Mouse (Mus musculus): ENCODE data around the gene Clec4n. TPM values are rescaled to one million over a fixed set of nuclear protein-coding genes. Genes with fewer than 3 reads are reported as not detected.
"Not testable (repeated sequence)": the region's sequence is repeated elsewhere in the genome, so short reads cannot be mapped to it uniquely, and the experiment has no call there.

Gene Clec4n
- total and polyA plus RNA-seq, 2 experiments = 2.0 to 5.5 TPM

GRCm38 (mm10) chr6:123231149-123231548, 1.5 kb downstream of the Clec4n start:
- H3K27me3 ChIP-seq (ENCODE audit: control insufficient read depth, insufficient read depth, low read length) = no peaks in the 10 kb centered on the region
- no peaks in the 10 kb centered on the region for H3K36me3 ChIP-seq (ENCODE audit: control insufficient read depth, insufficient read depth, low read length)
- H3K79me2 ChIP-seq (ENCODE audit: control insufficient read depth, insufficient read depth, low read length) = no peaks in the 10 kb centered on the region
- DNase-seq (ENCODE audit: extremely low read depth, low read depth, low spot score) = no peak
- no peak overlapping the region for H3K4me3 ChIP-seq (ENCODE audit: insufficient read depth, low read depth, low read length)
- no peak overlapping the region for H3K9ac ChIP-seq (ENCODE audit: low read depth, low read length)
- TF ChIP-seq POLR2A (IDR thresholded peaks at IDR 0.05; ENCODE audit: extremely low read depth, insufficient read depth, low read length) (no peak), CTCF (IDR thresholded peaks at IDR 0.05; ENCODE audit: low read depth, low read length) (no peak)
- no peak overlapping the region for H3K27ac ChIP-seq (replicated peaks; ENCODE audit: insufficient read depth, low read depth, low read length)
- 58% methylated on average over 2 of the region's 2 CpGs for WGBS
- no peaks in the 10 kb centered on the region for H3K4me1 ChIP-seq (ENCODE audit: control insufficient read depth, insufficient read depth, low read length)

GRCm38 (mm10) chr6:123237582-123237981, 7.9 kb downstream of the Clec4n start:
- H3K27ac ChIP-seq (replicated peaks; ENCODE audit: insufficient read depth, low read depth, low read length) = no peak overlapping the region
- H3K9ac ChIP-seq (ENCODE audit: low read depth, low read length) = no peak overlapping the region
- TF ChIP-seq POLR2A (IDR thresholded peaks at IDR 0.05; ENCODE audit: extremely low read depth, insufficient read depth, low read length) = no peak
- TF ChIP-seq CTCF (IDR thresholded peaks at IDR 0.05; ENCODE audit: low read depth, low read length) = no peak
- H3K79me2 ChIP-seq (ENCODE audit: control insufficient read depth, insufficient read depth, low read length) = no peaks in the 10 kb centered on the region
- no peak for DNase-seq (ENCODE audit: extremely low read depth, low read depth, low spot score)
- no peaks in the 10 kb centered on the region for H3K27me3 ChIP-seq (ENCODE audit: control insufficient read depth, insufficient read depth, low read length)
- no peak overlapping the region for H3K4me3 ChIP-seq (ENCODE audit: insufficient read depth, low read depth, low read length)
- no peaks in the 10 kb centered on the region for H3K36me3 ChIP-seq (ENCODE audit: control insufficient read depth, insufficient read depth, low read length)
- no peaks in the 10 kb centered on the region for H3K4me1 ChIP-seq (ENCODE audit: control insufficient read depth, insufficient read depth, low read length)

GRCm38 (mm10) chr6:123244201-123244600, 14.6 kb downstream of the Clec4n start:
- 74% methylated on average over 5 of the region's 5 CpGs for WGBS
- TF ChIP-seq CTCF (IDR thresholded peaks at IDR 0.05; ENCODE audit: low read depth, low read length) (no peak), POLR2A (IDR thresholded peaks at IDR 0.05; ENCODE audit: extremely low read depth, insufficient read depth, low read length) (no peak)
- H3K79me2 ChIP-seq (ENCODE audit: control insufficient read depth, insufficient read depth, low read length) = no peaks in the 10 kb centered on the region
- H3K27ac ChIP-seq (replicated peaks; ENCODE audit: insufficient read depth, low read depth, low read length) = no peak overlapping the region
- no peak overlapping the region for H3K9ac ChIP-seq (ENCODE audit: low read depth, low read length)
- no peaks in the 10 kb centered on the region for H3K36me3 ChIP-seq (ENCODE audit: control insufficient read depth, insufficient read depth, low read length)
- H3K27me3 ChIP-seq (ENCODE audit: control insufficient read depth, insufficient read depth, low read length) = no peaks in the 10 kb centered on the region
- no peak overlapping the region for H3K4me3 ChIP-seq (ENCODE audit: insufficient read depth, low read depth, low read length)
- no peaks in the 10 kb centered on the region for H3K4me1 ChIP-seq (ENCODE audit: control insufficient read depth, insufficient read depth, low read length)
- DNase-seq (ENCODE audit: extremely low read depth, low read depth, low spot score) = no peak

- H3K36me3 ChIP-seq (ENCODE audit: control insufficient read depth, insufficient read depth, low read length); H3K27me3 ChIP-seq (ENCODE audit: control insufficient read depth, insufficient read depth, low read length); H3K4me3 ChIP-seq (ENCODE audit: insufficient read depth, low read depth, low read length); H3K9ac ChIP-seq (ENCODE audit: low read depth, low read length); H3K4me1 ChIP-seq (ENCODE audit: control insufficient read depth, insufficient read depth, low read length); DNase-seq (ENCODE audit: extremely low read depth, low read depth, low spot score); H3K27ac ChIP-seq (replicated peaks; ENCODE audit: insufficient read depth, low read depth, low read length); H3K79me2 ChIP-seq (ENCODE audit: control insufficient read depth, insufficient read depth, low read length): not testable (repeated sequence)
- WGBS = 81% methylated on average over 2 of the region's 2 CpGs
Measured at GRCm38 (mm10) chr6:123248862-123249261, 19.2 kb downstream of the Clec4n start.

- no peak for TF ChIP-seq CTCF (IDR thresholded peaks at IDR 0.05; ENCODE audit: low read depth, low read length)
- no peak for TF ChIP-seq POLR2A (IDR thresholded peaks at IDR 0.05; ENCODE audit: extremely low read depth, insufficient read depth, low read length)
- Histone ChIP-seq H3K9ac (ENCODE audit: low read depth, low read length) (no peak overlapping the region), H3K27me3 (ENCODE audit: control insufficient read depth, insufficient read depth, low read length) (no peaks in the 10 kb centered on the region)
Measured at GRCm38 (mm10) chr6:123252735-123253134, 23.1 kb downstream of the Clec4n start.

GRCm38 (mm10) chr6:123258946-123259345, 29.3 kb downstream of the Clec4n start:
- H3K36me3 ChIP-seq (ENCODE audit: control insufficient read depth, insufficient read depth, low read length) = no peaks in the 10 kb centered on the region
- 65% methylated on average over 3 of the region's 3 CpGs for whole genome bisulfite sequencing

More at GRCm38 (mm10) chr6:123252735-123253134, 23.1 kb downstream of the Clec4n start:
- H3K4me1 ChIP-seq (ENCODE audit: control insufficient read depth, insufficient read depth, low read length) = no peaks in the 10 kb centered on the region
- no peak overlapping the region for H3K27ac ChIP-seq (replicated peaks; ENCODE audit: insufficient read depth, low read depth, low read length)
- H3K4me3 ChIP-seq (ENCODE audit: insufficient read depth, low read depth, low read length) = no peak overlapping the region
- no peaks in the 10 kb centered on the region for H3K79me2 ChIP-seq (ENCODE audit: control insufficient read depth, insufficient read depth, low read length)
- H3K36me3 ChIP-seq (ENCODE audit: control insufficient read depth, insufficient read depth, low read length) = no peaks in the 10 kb centered on the region
- peak; percentile 37 for DNase-seq (ENCODE audit: extremely low read depth, low read depth, low spot score)

More at GRCm38 (mm10) chr6:123258946-123259345, 29.3 kb downstream of the Clec4n start:
- no peaks in the 10 kb centered on the region for H3K4me1 ChIP-seq (ENCODE audit: control insufficient read depth, insufficient read depth, low read length)
- H3K27me3 ChIP-seq (ENCODE audit: control insufficient read depth, insufficient read depth, low read length) = no peaks in the 10 kb centered on the region
- no peaks in the 10 kb centered on the region for H3K79me2 ChIP-seq (ENCODE audit: control insufficient read depth, insufficient read depth, low read length)
- no peak for DNase-seq (ENCODE audit: extremely low read depth, low read depth, low spot score)
- no peak overlapping the region for H3K9ac ChIP-seq (ENCODE audit: low read depth, low read length)
- TF ChIP-seq CTCF (IDR thresholded peaks at IDR 0.05; ENCODE audit: low read depth, low read length) = no peak
- TF ChIP-seq POLR2A (IDR thresholded peaks at IDR 0.05; ENCODE audit: extremely low read depth, insufficient read depth, low read length) = no peak
- H3K27ac ChIP-seq (replicated peaks; ENCODE audit: insufficient read depth, low read depth, low read length) = no peak overlapping the region
- no peak overlapping the region for H3K4me3 ChIP-seq (ENCODE audit: insufficient read depth, low read depth, low read length)

All from liver, adult 2 months (tissue).